Mouse (Mus musculus) ES-Bruce4 (cell line): ENCODE measurements at regions not wholly inside any gene's neighbourhood (a gene's known extent, or its start where the extent isn't known, plus 50 kb on each side); places are given as distances from the start of the nearest gene placed in this dataset.

Experiments used
- H3K27ac ChIP-seq: 2 replicates; pipeline ENCODE4 v1.5.1; 2012; ENCODE audit warnings: low read length, inconsistent platforms; ENCODE audit not compliant: insufficient read depth
- H3K27me3 ChIP-seq: 2 replicates; pipeline ENCODE4 v1.6.1; 2012; ENCODE audit warnings: mild to moderate bottlenecking, low read length, inconsistent platforms; ENCODE audit not compliant: control insufficient read depth, poor library complexity, insufficient read depth, severe bottlenecking
- H3K36me3 ChIP-seq: 2 replicates; pipeline ENCODE4 v1.6.1; 2012; ENCODE audit warnings: inconsistent platforms, mild to moderate bottlenecking, low read length, moderate library complexity; ENCODE audit not compliant: control insufficient read depth, poor library complexity, insufficient read depth, severe bottlenecking
- H3K4me1 ChIP-seq: one replicate; pipeline ENCODE4 v1.8.1; 2011; ENCODE audit warnings: low read length; ENCODE audit not compliant: control insufficient read depth, insufficient read depth
- H3K4me3 ChIP-seq: 2 replicates; pipeline ENCODE4 v1.5.1; 2011; ENCODE audit warnings: low read depth, mild to moderate bottlenecking, low read length
- H3K9ac ChIP-seq: 2 replicates; pipeline ENCODE4 v1.6.1; 2012; ENCODE audit warnings: low read depth, mild to moderate bottlenecking, inconsistent platforms; ENCODE audit not compliant: poor library complexity, severe bottlenecking
- H3K9me3 ChIP-seq: replicated peaks from 2 replicates; pipeline ENCODE4 v1.6.1; 2012; ENCODE audit warnings: mild to moderate bottlenecking, low read length, inconsistent platforms; ENCODE audit not compliant: control insufficient read depth, poor library complexity, insufficient read depth, severe bottlenecking
- CTCF ChIP-seq: IDR thresholded peaks from one replicate; pipeline ENCODE4 v1.8.1; 2011; ENCODE audit warnings: low read depth, low read length
- EP300 ChIP-seq: IDR thresholded peaks from 2 replicates; pipeline ENCODE4 v1.6.1; 2011; ENCODE audit warnings: low read depth, low read length; ENCODE audit not compliant: insufficient read depth
- POLR2A ChIP-seq: IDR thresholded peaks from one replicate; pipeline ENCODE4 v1.8.1; 2011; ENCODE audit warnings: low read length; ENCODE audit not compliant: insufficient read depth

GRCm38 (mm10) chr4:66482495-66483291 is 78.3 kb upstream of the Astn2 start:
- Histone ChIP-seq H3K9ac (no peak overlapping the region), H3K4me3 (no peak overlapping the region), H3K27me3 (no peaks in the 10 kb centered on the region), H3K9me3 (no peaks in the 10 kb centered on the region), H3K4me1 (no peaks in the 10 kb centered on the region), H3K36me3 (no peaks in the 10 kb centered on the region), H3K27ac (no peak overlapping the region)
- TF ChIP-seq EP300: no peak
- no peak for TF ChIP-seq POLR2A
- TF ChIP-seq CTCF: no peak

DNA sequence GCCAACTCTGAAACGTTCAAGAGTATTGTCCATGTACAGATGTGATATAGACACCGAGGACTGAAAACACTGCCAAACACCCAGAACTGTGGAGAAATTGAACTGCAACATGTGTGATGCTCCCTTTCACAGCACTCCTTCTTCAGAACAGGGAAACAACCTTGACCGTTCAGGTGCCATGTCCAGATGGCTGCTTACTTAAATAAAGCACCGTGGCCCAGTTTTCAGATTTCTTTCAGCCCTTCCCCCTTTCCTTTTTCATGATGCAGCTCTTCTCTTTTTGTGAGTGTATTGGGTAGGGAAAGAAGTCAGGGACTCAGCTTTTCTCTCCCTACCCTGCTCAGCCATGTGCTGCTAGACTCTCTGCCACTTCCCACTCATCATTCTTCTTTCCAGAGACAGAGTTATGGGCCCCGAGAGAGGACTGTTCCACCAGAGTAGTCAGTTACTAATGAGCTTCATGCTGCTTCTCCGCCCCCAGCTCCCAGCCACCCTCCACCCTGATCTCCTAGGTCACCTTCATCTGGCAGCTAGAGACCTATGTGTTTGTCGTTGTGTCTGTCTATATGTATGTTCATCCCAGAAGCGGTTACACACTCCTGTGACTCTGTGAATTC is 74.3 kb upstream of the Astn2 start:
- no peak for TF ChIP-seq POLR2A
- no peak for TF ChIP-seq EP300
- no peak for TF ChIP-seq CTCF
- Histone ChIP-seq H3K4me1 (no peaks in the 10 kb centered on the region), H3K4me3 (no peak overlapping the region), H3K27ac (no peak overlapping the region), H3K9me3 (no peaks in the 10 kb centered on the region), H3K27me3 (no peaks in the 10 kb centered on the region), H3K9ac (no peak overlapping the region), H3K36me3 (no peaks in the 10 kb centered on the region)
